Mouse (Mus musculus): Measurements from ENCODE around the gene Alg2. TPM values are rescaled to one million over a fixed set of nuclear protein-coding genes. Genes with fewer than 3 reads are reported as not detected.

The Alg2 gene
- total RNA-seq, 2 experiments from 2014 or later: 116 to 129 TPM

GRCm38 (mm10) chr4:47474730-47475643 is 854 bp upstream of the Alg2 start:
- intact Hi-C loops (cut with DNase I): loop anchor here (5.0 kb wide), 1 partner anchor 572 kb away; the partner anchor contains the start of gene Nr4a3
- DNase-seq (ENCODE audit: low spot score in 2 of 2): peak in 1 of 2 experiments; percentile 8

GRCm38 (mm10) chr4:47473586-47473967 is 556 bp downstream of the Alg2 start:
- peak in 1 of 2 experiments; percentile 13 for DNase-seq (ENCODE audit: low spot score in 2 of 2)

GRCm38 (mm10) chr4:47467196-47467595 is 6.9 kb downstream of the Alg2 start:
- intact Hi-C loops (cut with DNase I): no loop called here
- DNase-seq (ENCODE audit: low spot score in 2 of 2): no peak

More at GRCm38 (mm10) chr4:47473586-47473967, 556 bp downstream of the Alg2 start:
- intact Hi-C loops (cut with DNase I): loop anchor here (5.0 kb wide), 1 partner anchor 574 kb away; the partner anchor contains the start of gene Nr4a3

- DNase-seq (ENCODE audit: low spot score in 2 of 2): no peak
- intact Hi-C loops (cut with DNase I): no loop called here
Measured at GRCm38 (mm10) chr4:47449586-47450522, 24.3 kb downstream of the Alg2 start.

- intact Hi-C loops (cut with DNase I): no loop called here
- no peak for DNase-seq (ENCODE audit: low spot score in 2 of 2)
Measured at GRCm38 (mm10) chr4:47449116-47449515, 25.0 kb downstream of the Alg2 start.

- DNase-seq (ENCODE audit: low spot score in 2 of 2): no peak
- intact Hi-C loops (cut with DNase I): no loop called here
Measured at GRCm38 (mm10) chr4:47448526-47448925, 25.6 kb downstream of the Alg2 start.

GRCm38 (mm10) chr4:47440951-47441350 is 33.2 kb downstream of the Alg2 start:
- peak in 1 of 2 experiments; percentile 39 for DNase-seq (ENCODE audit: low spot score in 2 of 2)
- intact Hi-C loops (cut with DNase I): no loop called here

- intact Hi-C loops (cut with DNase I): loop anchor here (10.0 kb wide), 2 partner anchors 606 to 946 kb away; partner anchors contain the start of gene Nr4a3
- DNase-seq (ENCODE audit: low spot score in 2 of 2): no peak
Measured at GRCm38 (mm10) chr4:47438956-47439355, 35.2 kb downstream of the Alg2 start.

- peak; percentile 83 to 89 for DNase-seq (ENCODE audit: low spot score in 2 of 2)
- intact Hi-C loops (cut with DNase I): loop anchor here (10.0 kb wide), 2 partner anchors 607 to 947 kb away; partner anchors contain the start of gene Nr4a3
Measured at GRCm38 (mm10) chr4:47437365-47438340, 36.5 kb downstream of the Alg2 start.

GRCm38 (mm10) chr4:47435566-47436360 is 38.4 kb downstream of the Alg2 start:
- DNase-seq (ENCODE audit: low spot score in 2 of 2): no peak
- intact Hi-C loops (cut with DNase I): loop anchor here (10.0 kb wide), 2 partner anchors 609 to 949 kb away; partner anchors contain the start of gene Nr4a3

GRCm38 (mm10) chr4:47435131-47435530 is 39.0 kb downstream of the Alg2 start:
- intact Hi-C loops (cut with DNase I): loop anchor here (10.0 kb wide), 2 partner anchors 610 to 950 kb away; partner anchors contain the start of gene Nr4a3
- no peak for DNase-seq (ENCODE audit: low spot score in 2 of 2)

- no peak for DNase-seq (ENCODE audit: low spot score in 2 of 2)
- intact Hi-C loops (cut with DNase I): loop anchor here (10.0 kb wide), 2 partner anchors 612 to 952 kb away; partner anchors contain the start of gene Nr4a3
Measured at GRCm38 (mm10) chr4:47432766-47433165, 41.4 kb downstream of the Alg2 start.

GRCm38 (mm10) chr4:47431081-47431480 is 43.1 kb downstream of the Alg2 start:
- DNase-seq (ENCODE audit: low spot score in 2 of 2): no peak
- intact Hi-C loops (cut with DNase I): loop anchor here (10.0 kb wide), 2 partner anchors 614 to 954 kb away; partner anchors contain the start of gene Nr4a3

- DNase-seq (ENCODE audit: low spot score in 2 of 2): no peak
- intact Hi-C loops (cut with DNase I): loop anchor here (10.0 kb wide), 2 partner anchors 614 to 954 kb away; partner anchors contain the start of gene Nr4a3
Measured at GRCm38 (mm10) chr4:47430557-47430956, 43.6 kb downstream of the Alg2 start.

- intact Hi-C loops (cut with DNase I): no loop called here
- no peak for DNase-seq (ENCODE audit: low spot score in 2 of 2)
Measured at GRCm38 (mm10) chr4:47427606-47428005, 46.5 kb downstream of the Alg2 start.

GRCm38 (mm10) chr4:47425247-47425830 is 48.8 kb downstream of the Alg2 start:
- intact Hi-C loops (cut with DNase I): no loop called here
- DNase-seq (ENCODE audit: low spot score in 2 of 2): no peak

GRCm38 (mm10) chr4:47424376-47424775 is 49.8 kb downstream of the Alg2 start:
- intact Hi-C loops (cut with DNase I): no loop called here
- DNase-seq (ENCODE audit: low spot score in 2 of 2): no peak
